Mouse (Mus musculus): ENCODE measurements around the gene Zfp426. TPM values are rescaled to one million over a fixed set of nuclear protein-coding genes. Genes with fewer than 3 reads are reported as not detected.

Zfp426 gene
- 17.4 and 19.2 TPM in 2 replicates for polyA plus RNA-seq (2015; fragmentation: Nextera tagmentation; extraction: Ambion mirVana)

DNA sequence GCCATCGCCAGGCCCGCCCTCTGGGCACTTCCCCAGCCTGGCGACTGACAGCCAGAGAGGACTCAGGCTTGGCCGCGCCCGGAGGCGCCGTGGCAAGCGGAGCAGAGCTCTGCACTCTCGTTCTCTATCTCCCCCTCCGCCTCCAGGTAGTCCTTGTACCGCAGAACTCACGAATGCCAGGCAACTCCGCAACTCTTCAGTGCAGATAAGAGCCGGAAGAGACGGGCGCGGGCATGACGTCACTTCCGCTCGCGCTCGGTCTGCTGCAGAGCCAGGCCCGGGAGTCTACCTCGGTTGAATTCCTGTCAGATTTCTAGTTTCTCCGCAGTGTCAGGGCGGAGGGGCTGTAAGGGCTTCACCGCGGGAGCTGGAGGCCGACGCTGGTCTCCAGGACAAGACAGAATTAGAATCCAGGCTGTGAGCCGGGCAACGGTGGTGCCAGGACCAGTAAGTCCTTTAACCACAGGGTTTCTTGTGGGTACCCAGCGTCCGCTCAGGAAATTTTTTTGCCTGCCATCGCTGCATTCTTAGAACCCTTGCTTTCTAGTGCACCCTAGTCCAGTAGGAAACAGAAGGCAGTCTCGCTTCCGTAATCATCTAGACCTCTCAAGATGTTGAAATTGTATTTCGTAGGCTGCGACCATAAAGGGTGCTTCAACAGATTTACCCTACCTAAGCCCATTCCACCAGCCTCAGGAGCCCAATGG lies at the start of gene Zfp426:
Gene Zfp426, minus strand, starts transcription at position 220 of the 707 bp plus-strand sequence.
- peak; percentile 97 for ATAC-seq (ENCODE audit: insufficient read depth, low FRiP score, low read depth)
- no peaks in the 10 kb centered on the region for H3K4me1 ChIP-seq
- under 1% methylated on average over 40 of the region's 40 CpGs for WGBS
- 0 out of 2 replicates have a peak, but pooled peaks cover 8% of the 10 kb centered on the region for H3K36me3 ChIP-seq
- H3K4me3 ChIP-seq (replicated peaks) = peak within 1 kb of the TSS; percentile 69
- H3K9ac ChIP-seq = peak within 1 kb of the TSS; percentile 60
- H3K27ac ChIP-seq = peak within 1 kb of the TSS; percentile 97
- H3K27me3 ChIP-seq (replicated peaks) = no peaks in the 10 kb centered on the region
- H3K9me3 ChIP-seq = no peaks in the 10 kb centered on the region
- peak within 1 kb of the TSS; percentile 60 for H3K4me2 ChIP-seq

- 0 out of 2 replicates have a peak, but pooled peaks cover 6% of the 10 kb centered on the region for H3K27me3 ChIP-seq (replicated peaks)
Observed at GRCm38 (mm10) chr9:20536598-20536997, 44.1 kb upstream of the Zfp426 start.

GRCm38 (mm10) chr9:20534326-20534926 lies 41.9 kb upstream of the Zfp426 start:
- WGBS = 79% methylated on average over 8 of the region's 8 CpGs
- Histone ChIP-seq H3K4me1 (no peaks in the 10 kb centered on the region), H3K36me3 (no peaks in the 10 kb centered on the region), H3K27me3 (replicated peaks) (0 out of 2 replicates have a peak, but pooled peaks cover 6% of the 10 kb centered on the region), H3K4me2 (no peak overlapping the region), H3K4me3 (replicated peaks) (no peak overlapping the region), H3K27ac (no peak overlapping the region), H3K9me3 (no peaks in the 10 kb centered on the region), H3K9ac (no peak overlapping the region)
- no peak for ATAC-seq (ENCODE audit: insufficient read depth, low FRiP score, low read depth)

More at GRCm38 (mm10) chr9:20536598-20536997, 44.1 kb upstream of the Zfp426 start:
- 82% methylated on average over 2 of the region's 2 CpGs for WGBS
- Histone ChIP-seq H3K9me3 (no peaks in the 10 kb centered on the region), H3K27ac (no peak overlapping the region), H3K36me3 (no peaks in the 10 kb centered on the region), H3K9ac (no peak overlapping the region), H3K4me1 (no peaks in the 10 kb centered on the region), H3K4me3 (replicated peaks) (no peak overlapping the region), H3K4me2 (no peak overlapping the region)
- no peak for ATAC-seq (ENCODE audit: insufficient read depth, low FRiP score, low read depth)

- Histone ChIP-seq H3K27ac (peak within 1 kb of the TSS; percentile 99), H3K4me3 (replicated peaks) (peak within 1 kb of the TSS; percentile 88), H3K9ac (peak within 1 kb of the TSS; percentile 92), H3K4me1 (peaks cover 9% of the 10 kb centered on the region), H3K4me2 (peak within 1 kb of the TSS; percentile 75), H3K36me3 (no peaks in the 10 kb centered on the region), H3K9me3 (no peaks in the 10 kb centered on the region), H3K27me3 (replicated peaks) (no peaks in the 10 kb centered on the region)
- under 1% methylated on average over 46 of the region's 46 CpGs for WGBS
- ATAC-seq (ENCODE audit: insufficient read depth, low FRiP score, low read depth) = peak; percentile 92
Observed at GRCm38 (mm10) chr9:20521306-20521957, 28.9 kb upstream of the Zfp426 start, which contains the start of gene Zfp266. Zfp266 (minus strand) TSS chr9:20521417.

- Histone ChIP-seq H3K4me1 (peaks cover 9% of the 10 kb centered on the region), H3K36me3 (no peaks in the 10 kb centered on the region), H3K4me2 (peak overlapping the region; percentile 75), H3K27ac (peak overlapping the region; percentile 99), H3K9ac (peak overlapping the region; percentile 92), H3K27me3 (replicated peaks) (no peaks in the 10 kb centered on the region), H3K9me3 (no peaks in the 10 kb centered on the region), H3K4me3 (replicated peaks) (peak overlapping the region; percentile 88)
- under 1% methylated on average over 17 of the region's 17 CpGs for WGBS
- no peak for ATAC-seq (ENCODE audit: insufficient read depth, low FRiP score, low read depth)
Observed at GRCm38 (mm10) chr9:20520531-20521210, 28.1 kb upstream of the Zfp426 start.

GRCm38 (mm10) chr9:20519949-20520348 lies 27.4 kb upstream of the Zfp426 start:
- 23% methylated on average over 4 of the region's 4 CpGs for whole genome bisulfite sequencing
- Histone ChIP-seq H3K4me2 (peak overlapping the region; percentile 57), H3K9ac (no peak overlapping the region), H3K4me3 (replicated peaks) (peak overlapping the region; percentile 37), H3K27ac (no peak overlapping the region), H3K36me3 (no peaks in the 10 kb centered on the region), H3K27me3 (replicated peaks) (no peaks in the 10 kb centered on the region), H3K4me1 (peaks cover 9% of the 10 kb centered on the region), H3K9me3 (no peaks in the 10 kb centered on the region)
- no peak for ATAC-seq (ENCODE audit: insufficient read depth, low FRiP score, low read depth)

DNA sequence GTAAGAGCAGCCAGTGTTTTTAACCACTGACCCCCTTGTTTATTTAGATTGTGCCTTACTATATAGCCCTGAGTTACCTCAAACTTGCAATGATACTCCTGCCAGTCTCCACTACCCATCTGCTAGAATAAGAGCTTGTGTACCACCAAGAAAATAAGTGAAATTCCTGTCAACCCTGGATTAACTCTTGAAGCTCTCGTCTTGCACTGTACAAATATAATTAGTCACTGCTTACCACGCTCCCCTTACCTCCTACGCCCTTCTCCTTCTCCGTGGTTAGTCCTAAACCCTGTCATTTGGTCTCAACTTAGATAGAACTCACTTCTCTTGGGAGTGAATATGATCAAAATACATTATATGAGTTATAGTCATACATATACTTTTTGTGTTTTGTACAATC lies 26.2 kb upstream of the Zfp426 start:
- Histone ChIP-seq H3K4me2 (no peak overlapping the region; the same call in 1 of the 2 replicates), H3K27ac (no peak overlapping the region), H3K9ac (no peak overlapping the region), H3K9me3 (no peaks in the 10 kb centered on the region), H3K4me3 (replicated peaks) (no peak overlapping the region), H3K36me3 (no peaks in the 10 kb centered on the region), H3K27me3 (replicated peaks) (no peaks in the 10 kb centered on the region), H3K4me1 (peaks cover 9% of the 10 kb centered on the region)
- WGBS = 66% methylated on average over 4 of the region's 4 CpGs
- no peak for ATAC-seq (ENCODE audit: insufficient read depth, low FRiP score, low read depth)

- Histone ChIP-seq H3K27ac (no peak overlapping the region), H3K4me2 (no peak overlapping the region), H3K36me3 (peaks cover 4% of the 10 kb centered on the region; the same call in 1 of the 2 replicates), H3K27me3 (replicated peaks) (no peaks in the 10 kb centered on the region), H3K9me3 (no peaks in the 10 kb centered on the region), H3K4me3 (replicated peaks) (no peak overlapping the region), H3K4me1 (peaks cover 9% of the 10 kb centered on the region), H3K9ac (no peak overlapping the region)
- ATAC-seq (ENCODE audit: insufficient read depth, low FRiP score, low read depth) = no peak
- WGBS = 91% methylated on average over 1 of the region's 1 CpGs
Observed at GRCm38 (mm10) chr9:20517727-20518126, 25.2 kb upstream of the Zfp426 start.

- ATAC-seq (ENCODE audit: insufficient read depth, low FRiP score, low read depth) = 0 out of 2 replicates have a peak, but pooled peaks have one; percentile 35
- Histone ChIP-seq H3K9ac (no peak overlapping the region), H3K27ac (no peak overlapping the region), H3K4me1 (peaks cover under 1% of the 10 kb centered on the region; the same call in 1 of the 2 replicates), H3K9me3 (no peaks in the 10 kb centered on the region), H3K27me3 (replicated peaks) (no peaks in the 10 kb centered on the region), H3K36me3 (peaks cover 6% of the 10 kb centered on the region; the same call in 1 of the 2 replicates), H3K4me2 (no peak overlapping the region), H3K4me3 (replicated peaks) (no peak overlapping the region)
- WGBS = 70% methylated on average over 3 of the region's 3 CpGs
Observed at GRCm38 (mm10) chr9:20514016-20514415, 21.5 kb upstream of the Zfp426 start.

- Histone ChIP-seq H3K27me3 (replicated peaks) (no peaks in the 10 kb centered on the region), H3K4me2 (no peak overlapping the region), H3K4me1 (no peaks in the 10 kb centered on the region), H3K9ac (no peak overlapping the region), H3K9me3 (no peaks in the 10 kb centered on the region), H3K27ac (no peak overlapping the region), H3K36me3 (peaks cover 6% of the 10 kb centered on the region; the same call in 1 of the 2 replicates), H3K4me3 (replicated peaks) (no peak overlapping the region)
- ATAC-seq (ENCODE audit: insufficient read depth, low FRiP score, low read depth) = no peak
- WGBS = 72% methylated on average over 8 of the region's 8 CpGs
Observed at GRCm38 (mm10) chr9:20512714-20513113, 20.2 kb upstream of the Zfp426 start.

DNA sequence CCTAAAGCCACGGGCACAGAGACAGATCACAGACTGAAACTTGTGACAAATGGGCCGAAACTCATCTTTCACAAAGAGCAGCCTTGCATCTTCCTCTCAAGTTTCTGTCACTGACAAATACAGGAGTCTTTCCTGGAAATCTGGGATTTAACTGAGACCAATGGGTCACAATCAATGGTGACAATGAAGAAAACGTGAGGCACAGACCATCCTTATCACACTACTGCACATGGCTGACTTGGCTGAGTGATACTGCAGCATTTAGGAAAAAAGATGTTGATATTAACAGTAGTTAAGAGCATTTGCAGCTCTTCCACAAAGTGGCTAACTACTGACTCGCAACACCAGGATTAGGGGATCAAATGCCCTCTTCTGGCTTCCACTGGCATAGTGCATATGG lies 19.1 kb upstream of the Zfp426 start:
- Histone ChIP-seq H3K27me3 (replicated peaks) (no peaks in the 10 kb centered on the region), H3K27ac (no peak overlapping the region), H3K4me3 (replicated peaks) (no peak overlapping the region), H3K36me3 (peaks cover 8% of the 10 kb centered on the region; the same call in 1 of the 2 replicates), H3K4me1 (no peaks in the 10 kb centered on the region), H3K4me2 (no peak overlapping the region), H3K9ac (no peak overlapping the region), H3K9me3 (no peaks in the 10 kb centered on the region)
- no peak for ATAC-seq (ENCODE audit: insufficient read depth, low FRiP score, low read depth)
- 82% methylated on average over 4 of the region's 4 CpGs for WGBS
